Mouse (Mus musculus): ENCODE results near the gene Themis2. TPM values are rescaled to one million over a fixed set of nuclear protein-coding genes. Genes with fewer than 3 reads are reported as not detected.
A peak's percentile ranks its signal among the peaks of the same experiment; 100 is the strongest.

Themis2 gene
- polyA plus RNA-seq, 1 experiment, result not detected

- Histone ChIP-seq H3K27me3 (ENCODE audit: control insufficient read depth, insufficient read depth, insufficient read length) (no peaks in the 10 kb centered on the region), H3K36me3 (ENCODE audit: control insufficient read depth, insufficient read depth) (peaks cover 23% of the 10 kb centered on the region), H3K79me2 (ENCODE audit: control insufficient read depth, insufficient read depth) (peaks cover 52% of the 10 kb centered on the region), H3K4me3 (peak overlapping the region; percentile 74), H3K4me2 (ENCODE audit: low read depth) (peak overlapping the region; percentile 67), H3ac (ENCODE audit: control insufficient read depth, insufficient read length) (peak overlapping the region; percentile 67)
- TF ChIP-seq REST (IDR thresholded peaks at IDR 0.05; ENCODE audit: insufficient read depth, insufficient read length) (no peak), MAX (IDR thresholded peaks at IDR 0.05; ENCODE audit: low read depth) (no peak), TCF3 (IDR thresholded peaks at IDR 0.05; ENCODE audit: insufficient read length, low read depth) (no peak), TCF12 (IDR thresholded peaks at IDR 0.05; ENCODE audit: insufficient read depth, poor library complexity, severe bottlenecking) (no peak)
Observed at GRCm38 (mm10) chr4:132841493-132841892, 45.3 kb upstream of the Themis2 start.

DNA sequence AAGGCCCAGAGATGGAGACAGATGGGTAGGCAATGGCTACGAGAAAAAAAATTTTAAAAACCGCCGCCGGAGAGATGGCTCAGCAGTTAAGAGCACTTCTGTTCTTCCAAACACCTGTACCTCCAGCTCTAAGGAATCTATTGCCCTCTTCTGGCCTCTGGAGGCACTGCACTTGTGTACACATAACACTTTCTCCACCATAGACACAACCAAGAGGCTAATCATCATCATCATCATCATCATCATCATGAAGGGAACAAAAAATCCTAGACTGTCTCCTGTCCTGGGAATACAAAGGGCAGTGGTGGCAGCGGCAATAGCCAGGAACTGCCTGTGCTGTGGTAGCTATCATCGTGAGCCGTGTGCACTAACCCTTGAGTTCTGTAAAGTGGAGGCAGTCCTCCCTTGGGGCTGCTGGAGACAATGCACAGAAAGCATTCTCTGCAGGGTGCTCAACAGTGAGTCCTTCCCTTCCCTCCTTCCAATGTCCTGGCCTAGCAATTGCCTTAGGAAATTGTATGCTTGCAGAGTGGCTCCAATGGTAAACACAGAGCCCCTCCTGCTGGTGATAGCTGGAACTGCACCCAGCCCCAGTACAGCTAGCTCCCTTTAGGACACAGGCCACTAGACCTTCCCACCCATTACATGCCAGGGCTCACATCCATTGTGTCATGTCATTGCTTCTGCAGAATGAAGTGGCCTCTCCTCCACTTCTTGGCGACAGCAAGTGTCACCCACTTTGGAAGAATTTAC lies 27.6 kb upstream of the Themis2 start:
- Histone ChIP-seq H3ac (ENCODE audit: control insufficient read depth, insufficient read length) (no peak overlapping the region), H3K4me3 (no peak overlapping the region), H3K27me3 (ENCODE audit: control insufficient read depth, insufficient read depth, insufficient read length) (no peaks in the 10 kb centered on the region), H3K4me2 (ENCODE audit: low read depth) (no peak overlapping the region), H3K36me3 (ENCODE audit: control insufficient read depth, insufficient read depth) (peaks cover 2% of the 10 kb centered on the region), H3K79me2 (ENCODE audit: control insufficient read depth, insufficient read depth) (no peaks in the 10 kb centered on the region)
- TF ChIP-seq E2F4 (IDR thresholded peaks at IDR 0.05; ENCODE audit: insufficient read depth) (no peak), REST (IDR thresholded peaks at IDR 0.05; ENCODE audit: insufficient read depth, insufficient read length) (no peak), POLR2A (IDR thresholded peaks at IDR 0.05; ENCODE audit: insufficient read length, low read depth) (no peak), MYOD1 (IDR thresholded peaks at IDR 0.05; ENCODE audit: control insufficient read depth in 1 of 3, insufficient read length in 2 of 3, low read depth in 2 of 3) (no peak), SRF (IDR thresholded peaks at IDR 0.05; ENCODE audit: control insufficient read depth, insufficient read length, low read depth) (no peak)

DNA sequence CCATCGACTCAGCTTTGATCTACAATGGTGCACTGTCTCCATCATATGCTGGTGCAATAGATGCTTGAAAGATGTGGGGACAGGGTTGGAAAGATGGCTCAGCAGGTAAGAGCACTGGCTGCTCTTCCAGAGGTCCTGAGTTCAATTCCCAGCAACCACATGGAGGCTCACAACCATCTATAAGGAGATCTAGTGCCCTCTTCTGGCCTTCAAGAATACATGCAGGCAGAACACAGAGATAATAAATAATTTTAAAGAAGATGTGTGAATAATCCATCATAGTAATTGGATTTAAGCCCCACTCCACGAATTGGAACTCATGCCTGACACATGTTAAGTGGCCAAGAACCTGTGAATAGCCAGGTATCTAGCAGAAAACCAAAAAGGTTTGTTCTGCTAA lies 22.3 kb upstream of the Themis2 start:
- no peaks in the 10 kb centered on the region for H3K27me3 ChIP-seq (ENCODE audit: control insufficient read depth, insufficient read depth, insufficient read length)
- H3K79me2 ChIP-seq (ENCODE audit: control insufficient read depth, insufficient read depth), result no peaks in the 10 kb centered on the region
- no peak overlapping the region for H3K4me3 ChIP-seq
- H3K36me3 ChIP-seq (ENCODE audit: control insufficient read depth, insufficient read depth), result no peaks in the 10 kb centered on the region
- H3K4me2 ChIP-seq (ENCODE audit: low read depth), result no peak overlapping the region
- TF ChIP-seq USF1 (IDR thresholded peaks at IDR 0.05; ENCODE audit: low read depth), result no peak
- H3ac ChIP-seq (ENCODE audit: control insufficient read depth, insufficient read length), result no peak overlapping the region

DNA sequence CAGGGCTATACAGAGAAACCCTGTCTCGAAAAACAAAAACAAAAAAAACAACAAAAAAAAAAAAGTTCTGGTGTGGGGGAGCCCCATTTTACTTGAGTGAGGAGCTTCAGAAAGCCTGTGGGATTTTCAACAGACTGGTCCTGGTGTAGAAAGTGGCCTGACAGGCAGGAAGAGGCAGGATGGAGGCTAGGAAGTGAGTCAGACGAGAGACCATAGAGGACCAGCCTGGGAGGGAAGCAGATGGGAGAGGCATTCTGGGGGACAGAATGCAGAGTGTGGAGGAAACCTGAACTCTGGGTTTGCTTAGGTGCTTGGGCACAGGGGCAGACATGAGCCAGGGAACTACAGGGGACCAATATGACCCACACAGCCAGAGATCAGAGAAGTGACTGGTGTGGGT lies 20.7 kb upstream of the Themis2 start:
- Histone ChIP-seq H3K4me3 (no peak overlapping the region), H3K36me3 (ENCODE audit: control insufficient read depth, insufficient read depth) (no peaks in the 10 kb centered on the region), H3K79me2 (ENCODE audit: control insufficient read depth, insufficient read depth) (no peaks in the 10 kb centered on the region), H3K4me2 (ENCODE audit: low read depth) (no peak overlapping the region), H3ac (ENCODE audit: control insufficient read depth, insufficient read length) (no peak overlapping the region), H3K27me3 (ENCODE audit: control insufficient read depth, insufficient read depth, insufficient read length) (no peaks in the 10 kb centered on the region)
- TF ChIP-seq TCF3 (IDR thresholded peaks at IDR 0.05; ENCODE audit: insufficient read length, low read depth) (no peak), SRF (IDR thresholded peaks at IDR 0.05; ENCODE audit: control insufficient read depth, insufficient read length, low read depth) (no peak), USF1 (IDR thresholded peaks at IDR 0.05; ENCODE audit: low read depth) (no peak), E2F4 (IDR thresholded peaks at IDR 0.05; ENCODE audit: insufficient read depth) (no peak), MYOG (IDR thresholded peaks at IDR 0.05; ENCODE audit: control insufficient read depth in 1 of 3, insufficient read depth in 1 of 3, insufficient read length in 2 of 3, low read depth in 2 of 3) (no peak), MAX (IDR thresholded peaks at IDR 0.05; ENCODE audit: low read depth) (no peak), REST (IDR thresholded peaks at IDR 0.05; ENCODE audit: insufficient read depth, insufficient read length) (no peak), TCF12 (IDR thresholded peaks at IDR 0.05; ENCODE audit: insufficient read depth, poor library complexity, severe bottlenecking) (no peak)

GRCm38 (mm10) chr4:132816404-132816803 lies 20.2 kb upstream of the Themis2 start:
- H3K4me3 ChIP-seq, result no peak overlapping the region
- H3K36me3 ChIP-seq (ENCODE audit: control insufficient read depth, insufficient read depth), result no peaks in the 10 kb centered on the region
- TF ChIP-seq POLR2AphosphoS2 (IDR thresholded peaks at IDR 0.05; ENCODE audit: insufficient read length, low read depth), result no peak
- no peak for TF ChIP-seq E2F4 (IDR thresholded peaks at IDR 0.05; ENCODE audit: insufficient read depth)
- TF ChIP-seq TCF12 (IDR thresholded peaks at IDR 0.05; ENCODE audit: insufficient read depth, poor library complexity, severe bottlenecking), result no peak
- TF ChIP-seq REST (IDR thresholded peaks at IDR 0.05; ENCODE audit: insufficient read depth, insufficient read length), result no peak
- no peak for TF ChIP-seq MYOD1 (IDR thresholded peaks at IDR 0.05; ENCODE audit: control insufficient read depth in 1 of 3, insufficient read length in 2 of 3, low read depth in 2 of 3)
- no peak for TF ChIP-seq TCF3 (IDR thresholded peaks at IDR 0.05; ENCODE audit: insufficient read length, low read depth)
- no peak for TF ChIP-seq CEBPB (IDR thresholded peaks at IDR 0.05; ENCODE audit: insufficient read depth, poor library complexity, severe bottlenecking)
- no peak for TF ChIP-seq SRF (IDR thresholded peaks at IDR 0.05; ENCODE audit: control insufficient read depth, insufficient read length, low read depth)
- TF ChIP-seq USF1 (IDR thresholded peaks at IDR 0.05; ENCODE audit: low read depth), result no peak
- TF ChIP-seq MAX (IDR thresholded peaks at IDR 0.05; ENCODE audit: low read depth), result no peak
- TF ChIP-seq MYOG (IDR thresholded peaks at IDR 0.05; ENCODE audit: control insufficient read depth in 1 of 3, insufficient read depth in 1 of 3, insufficient read length in 2 of 3, low read depth in 2 of 3), result no peak
- no peak for TF ChIP-seq POLR2A (IDR thresholded peaks at IDR 0.05; ENCODE audit: insufficient read length, low read depth)

More at GRCm38 (mm10) chr4:132816404-132816803, 20.2 kb upstream of the Themis2 start:
- Histone ChIP-seq H3K27me3 (ENCODE audit: control insufficient read depth, insufficient read depth, insufficient read length) (no peaks in the 10 kb centered on the region), H3K4me2 (ENCODE audit: low read depth) (no peak overlapping the region), H3K79me2 (ENCODE audit: control insufficient read depth, insufficient read depth) (no peaks in the 10 kb centered on the region), H3ac (ENCODE audit: control insufficient read depth, insufficient read length) (no peak overlapping the region)

All from myocyte (in vitro differentiated cells).